Mouse (Mus musculus): ENCODE measurements around the gene Elavl1.

GRCm38 (mm10) chr8:4263105-4263791, 62.0 kb downstream of the Elavl1 start:
- no peak for TF ChIP-seq CTCF (IDR thresholded peaks at IDR 0.05; ENCODE audit: borderline replicate concordance, control insufficient read depth, extremely low read depth, insufficient read depth, low read length, poor library complexity)
- no peak for TF ChIP-seq POLR2A (IDR thresholded peaks at IDR 0.05; ENCODE audit: control insufficient read depth, extremely low read depth, insufficient read depth, low read length, poor library complexity)

Measured in thymus, adult 2 months (tissue).